Mouse (Mus musculus): Measurements from ENCODE around the gene Il3.
"Not testable (repeated sequence)": the region's sequence is repeated elsewhere in the genome, so short reads cannot be mapped to it uniquely, and the experiment has no call there.

Il3 gene

DNA sequence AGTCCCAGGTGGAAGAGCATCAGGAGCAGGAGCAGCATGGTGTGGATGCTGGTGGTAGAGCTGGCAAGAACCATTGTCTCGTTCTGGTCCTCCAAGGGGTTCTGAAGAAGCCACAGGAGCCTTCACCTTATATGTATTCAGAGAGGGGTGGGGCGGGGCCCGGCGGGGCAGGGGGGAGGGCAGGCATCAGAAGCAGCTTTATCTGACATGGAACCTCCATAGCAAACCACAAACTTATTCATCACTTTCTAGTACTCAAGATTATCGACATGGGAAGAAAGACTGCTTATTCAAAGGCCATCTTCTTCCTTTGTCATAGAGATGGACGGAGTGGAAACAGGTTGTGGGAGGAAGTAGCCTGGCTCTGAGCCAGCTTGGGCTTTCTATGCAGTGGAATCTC, at the start of gene Il3:
Gene Il3 (minus strand): TSS at position 101 of the 400 bp plus-strand sequence.
- DNase-seq, result no peak

DNA sequence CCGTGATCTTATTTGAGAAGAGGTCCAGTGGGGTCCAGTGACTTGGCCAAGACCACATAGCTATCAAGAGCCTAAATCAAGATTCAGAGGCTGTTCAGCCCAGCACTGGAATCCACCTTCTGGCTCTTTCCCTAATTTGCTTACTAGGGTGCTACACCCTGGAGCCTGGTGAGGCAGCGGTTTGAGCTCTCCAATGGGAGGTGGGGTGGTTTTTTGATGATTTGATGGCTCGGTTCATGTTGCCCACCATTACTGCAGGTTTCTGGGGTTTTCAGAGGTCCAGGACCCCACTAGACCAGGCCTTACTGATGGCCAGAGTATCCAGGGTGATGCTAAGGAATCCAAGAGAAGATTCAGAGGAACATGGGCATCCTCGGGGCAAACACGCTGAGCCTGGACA, 48.3 kb upstream of the Il3 start:
- DNase-seq, result no peak

DNA sequence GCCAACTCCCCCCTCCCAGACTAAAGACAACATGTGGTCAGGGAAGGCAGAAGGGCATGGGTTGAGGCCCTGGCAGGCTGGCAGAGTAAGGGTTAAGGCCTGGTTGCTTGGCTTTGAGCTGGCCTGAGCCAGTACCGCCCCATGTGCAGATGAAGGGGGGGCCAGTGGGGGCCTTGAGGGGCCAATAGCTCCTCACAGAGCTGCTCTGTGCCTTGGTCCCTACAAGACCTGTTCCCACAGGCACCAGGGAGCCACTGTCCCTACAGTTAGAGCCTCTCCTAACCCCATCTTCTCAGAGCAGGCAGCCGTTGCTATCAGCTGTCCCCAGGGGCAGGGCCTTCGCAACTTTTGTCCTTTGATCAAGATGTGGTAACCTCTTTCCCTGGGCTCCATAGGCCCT, 47.7 kb upstream of the Il3 start:
- peak in 1 of 2 experiments; percentile 50 for DNase-seq

DNA sequence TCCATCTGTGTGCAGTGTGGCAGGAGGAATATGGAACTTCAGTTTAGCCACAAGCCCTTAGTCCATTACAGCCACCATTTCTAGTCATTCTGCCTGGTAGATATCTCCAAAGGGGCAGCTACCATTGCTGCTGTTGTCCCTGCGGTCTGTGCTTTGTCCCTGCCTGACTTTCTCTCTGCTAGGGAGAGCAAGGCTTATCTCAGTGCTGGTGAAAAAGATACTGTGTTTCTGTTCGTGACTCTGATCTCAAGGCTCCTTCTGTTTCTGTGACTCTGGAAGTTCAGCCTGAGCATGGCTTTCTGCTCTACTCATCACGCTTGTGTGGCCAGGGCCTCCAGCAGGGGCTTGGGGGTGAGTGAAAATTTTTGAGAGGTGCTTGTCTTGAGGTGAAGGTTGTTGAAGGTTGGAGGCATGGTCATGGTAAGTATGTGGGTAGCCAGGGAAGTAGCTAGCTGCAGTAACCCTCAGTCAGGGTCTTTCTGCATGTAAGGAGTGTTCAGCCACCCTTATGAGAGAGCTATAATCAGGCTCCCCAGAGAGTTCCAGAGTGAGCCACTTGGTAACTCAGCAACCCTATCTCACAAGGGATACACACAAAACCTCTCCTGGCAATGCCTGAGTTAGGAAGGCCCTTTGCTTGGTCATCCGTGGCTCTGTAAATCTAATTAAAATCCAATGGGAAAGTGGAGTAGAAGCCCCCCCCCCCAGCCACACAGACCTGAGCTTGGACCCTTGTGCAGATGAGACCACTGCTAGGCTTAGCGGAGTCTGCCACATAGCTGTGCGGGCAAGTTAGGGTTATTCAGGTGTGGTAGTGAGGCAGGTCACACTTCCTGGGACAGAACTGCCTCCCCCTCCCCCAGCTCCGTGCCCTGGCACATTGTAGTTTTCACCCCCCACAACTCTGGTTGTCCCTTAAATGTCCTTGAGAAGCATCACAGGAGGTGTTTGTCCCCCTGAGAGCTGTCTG, 46.6 kb upstream of the Il3 start:
- DNase-seq, result no peak

DNA sequence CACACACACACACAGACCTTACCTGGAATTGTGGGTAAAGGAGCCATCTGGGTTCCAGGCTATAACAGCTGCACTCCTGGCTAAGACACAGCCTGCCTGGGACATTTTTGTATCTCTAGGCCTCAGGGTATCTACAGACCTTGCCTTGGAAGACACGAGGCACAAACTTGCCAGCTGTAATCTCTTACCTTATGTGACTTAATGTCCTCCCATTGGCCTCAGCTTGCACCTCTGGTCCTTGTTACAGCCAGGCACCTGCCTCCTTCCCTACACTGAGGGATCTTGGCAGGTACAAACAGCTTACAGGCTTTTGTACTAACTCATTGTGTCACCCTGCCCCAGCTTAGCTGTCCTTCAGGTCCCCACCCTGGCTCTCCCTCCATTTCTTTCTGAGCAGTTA, 45.5 kb upstream of the Il3 start:
- no peak for DNase-seq

DNA sequence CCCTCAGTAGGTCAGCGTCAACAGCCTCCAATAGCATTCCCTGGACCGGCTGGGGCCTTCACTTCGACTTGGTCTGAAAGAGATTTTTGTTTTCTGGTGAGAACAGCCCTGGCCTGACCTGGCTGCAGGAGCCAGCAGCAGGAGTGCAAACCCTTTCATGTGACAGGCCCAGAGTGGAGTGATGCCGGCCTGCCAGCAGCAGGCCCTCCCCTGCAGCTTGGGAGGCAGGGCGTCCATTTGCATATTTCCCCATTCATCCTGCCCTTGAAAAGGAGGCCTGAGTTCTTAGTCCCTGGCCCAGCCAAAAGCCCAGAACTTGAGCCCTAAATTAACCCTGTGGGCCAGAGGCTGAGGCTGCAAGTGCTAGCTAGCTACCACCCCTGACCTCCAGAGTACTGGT, 44.9 kb upstream of the Il3 start:
- DNase-seq, result peak in 1 of 2 experiments; percentile 22

DNA sequence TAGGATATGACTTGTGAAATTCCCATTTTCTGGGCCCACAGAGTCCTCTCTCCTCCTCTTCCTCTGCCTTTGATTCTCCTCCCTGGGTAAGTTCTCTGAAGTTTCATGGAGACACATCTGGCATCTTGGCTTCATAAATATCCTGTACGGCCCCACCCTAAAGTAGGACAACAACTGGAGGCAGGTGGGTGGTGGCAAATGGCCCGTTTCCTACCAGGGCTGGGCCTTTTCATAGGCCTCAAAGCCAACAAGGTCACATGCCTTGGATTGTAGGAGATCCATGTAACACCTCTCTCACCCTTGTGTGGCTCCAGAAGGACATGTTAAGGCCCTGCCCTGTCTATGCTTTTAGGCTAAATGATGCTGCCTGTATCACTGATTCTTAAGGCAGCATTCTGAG, 43.5 kb upstream of the Il3 start:
- no peak for DNase-seq

DNA sequence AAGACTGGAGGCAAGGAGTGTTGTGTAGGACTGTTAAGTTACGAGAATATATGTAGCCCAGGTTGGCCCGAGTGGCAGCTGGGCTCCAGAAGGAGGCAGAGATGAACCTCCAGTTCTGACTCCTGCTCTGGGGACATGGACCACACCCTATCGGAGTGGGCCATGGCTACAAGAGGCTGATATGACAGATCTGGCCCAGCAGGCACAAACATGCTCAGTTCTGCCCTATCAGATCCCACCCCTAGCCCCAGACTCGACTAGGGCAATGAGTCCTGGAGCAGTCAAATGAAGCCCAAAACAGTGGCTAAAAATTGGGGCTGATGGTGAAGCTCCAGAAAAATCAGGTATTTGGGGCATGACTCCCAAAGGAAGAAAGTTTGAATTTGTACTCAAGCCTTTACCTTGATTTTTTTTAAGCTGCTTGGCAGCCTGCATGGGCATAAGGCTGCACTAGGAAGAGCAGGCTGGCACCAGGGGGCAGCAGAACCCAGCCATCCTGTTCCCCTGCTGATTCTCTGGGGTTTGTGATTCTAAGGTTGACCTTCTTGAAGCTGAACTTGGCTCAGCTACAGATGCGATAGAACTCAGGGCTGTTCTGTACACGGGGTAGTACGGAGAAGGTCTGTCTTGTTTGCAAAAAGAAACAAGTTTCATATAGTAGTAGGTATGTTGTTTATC, 40.2 kb upstream of the Il3 start:
- peak; percentile 59 to 68 for DNase-seq

DNA sequence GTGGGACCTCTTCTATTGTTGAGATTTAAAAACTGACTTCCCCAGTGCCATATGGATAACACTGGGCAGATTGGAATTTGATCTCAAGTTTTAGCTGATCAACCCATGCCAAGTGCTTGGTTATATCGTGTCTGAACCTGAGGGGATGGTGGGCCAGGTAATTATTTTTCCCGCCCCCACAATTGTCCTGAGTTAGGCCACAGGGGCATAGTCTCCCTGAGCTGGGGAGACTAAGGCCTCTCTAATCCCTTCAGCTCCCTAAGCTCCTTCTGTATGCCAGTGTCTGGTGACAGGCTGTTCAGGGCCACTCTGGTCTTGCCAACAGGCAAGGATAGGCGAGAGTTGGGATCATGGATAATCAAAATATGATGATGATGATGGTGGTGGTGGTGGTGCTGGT, 38.3 kb upstream of the Il3 start:
- DNase-seq, result no peak

DNA sequence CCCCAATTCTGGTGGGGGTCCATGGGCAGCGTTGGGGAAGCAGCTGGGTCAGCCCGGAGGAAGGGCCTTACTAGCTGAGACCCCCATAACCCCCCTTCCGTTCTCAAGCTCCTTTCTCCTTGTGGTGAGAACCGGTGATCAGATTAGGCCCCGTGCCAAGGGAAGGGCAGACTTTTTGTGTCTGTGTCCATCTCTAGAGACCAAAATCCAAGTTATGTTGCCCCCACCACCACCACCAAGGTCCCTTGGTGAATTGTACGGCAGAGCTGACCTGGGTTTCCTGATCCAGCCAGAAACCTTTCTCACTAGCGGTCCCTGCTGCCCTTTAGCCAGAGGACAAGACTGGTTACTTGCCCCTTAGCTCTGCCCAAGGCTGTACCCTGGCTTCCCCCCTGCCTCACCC, 37.4 kb upstream of the Il3 start:
- DNase-seq, result peak; percentile 66 to 80

DNA sequence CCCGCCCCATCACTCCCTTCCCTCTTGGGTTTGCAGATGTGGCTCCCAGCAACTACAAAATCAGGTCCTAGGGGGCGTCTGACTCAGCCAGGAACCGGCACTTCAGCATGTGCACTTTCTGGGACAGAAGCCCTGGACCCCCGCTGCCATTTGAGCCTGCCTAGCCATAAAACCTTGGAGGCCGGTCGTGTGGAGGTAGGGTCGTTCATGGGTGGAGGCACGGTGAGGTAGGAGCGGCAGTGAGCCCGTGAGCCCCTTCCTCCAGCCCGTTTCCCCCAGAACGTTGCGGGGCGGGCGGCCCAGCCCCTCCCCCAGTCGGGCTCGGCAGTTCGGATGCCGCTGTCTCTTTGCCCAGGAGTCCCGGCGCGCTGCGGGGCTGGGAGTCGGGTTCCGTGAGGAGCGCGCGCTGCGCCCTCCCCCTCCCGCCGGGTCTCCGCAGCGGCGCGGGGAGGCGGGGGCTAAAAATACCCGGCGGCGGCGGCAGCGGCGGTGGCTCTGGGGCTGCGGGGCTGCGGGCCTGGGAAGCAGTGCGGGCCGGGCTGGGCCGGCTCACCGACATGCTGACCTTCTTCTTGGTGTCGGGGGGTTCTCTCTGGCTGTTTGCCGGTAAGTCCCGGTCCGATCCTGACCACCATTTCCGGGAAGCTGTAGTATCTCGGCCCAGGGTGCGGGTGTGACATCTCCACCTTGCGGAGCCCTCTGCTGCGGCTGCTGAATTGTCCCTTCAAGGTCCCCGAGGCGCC, 36.8 kb upstream of the Il3 start, which contains the start of gene Acsl6:
Gene Acsl6 (plus strand): TSS at position 71 of the 743 bp plus-strand sequence.
- DNase-seq, result peak; percentile 74 to 82

DNA sequence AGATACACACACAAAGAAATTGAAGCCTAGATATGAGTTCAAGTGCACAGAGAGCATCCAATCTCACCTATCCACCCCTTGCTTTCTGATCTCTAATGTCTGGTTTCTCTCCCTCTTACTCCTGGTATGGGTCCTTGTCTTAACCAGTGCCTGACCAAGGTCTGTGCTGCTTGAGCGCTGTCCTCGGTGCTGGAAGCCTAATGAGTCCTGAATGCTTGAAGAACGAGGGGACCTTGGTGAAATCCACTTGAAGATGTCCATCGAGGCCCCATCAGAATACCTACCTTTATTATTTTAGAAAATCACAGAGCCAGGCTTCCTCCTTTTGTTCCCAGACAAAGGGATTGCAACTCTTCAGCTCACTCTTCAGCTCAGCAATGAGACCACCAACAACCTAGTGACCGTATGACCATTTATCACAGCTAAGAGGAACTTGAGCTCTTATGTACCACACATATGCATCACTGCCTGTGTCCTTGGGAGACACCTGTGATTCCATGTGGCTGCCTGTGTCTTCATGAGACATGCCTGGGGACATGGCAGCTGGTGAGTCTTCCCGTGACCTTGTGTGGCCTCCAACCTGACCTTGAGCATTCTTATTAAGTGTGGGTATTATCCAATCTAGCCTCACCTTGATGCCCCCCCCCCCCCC, 36.1 kb upstream of the Il3 start:
- no peak for DNase-seq

DNA sequence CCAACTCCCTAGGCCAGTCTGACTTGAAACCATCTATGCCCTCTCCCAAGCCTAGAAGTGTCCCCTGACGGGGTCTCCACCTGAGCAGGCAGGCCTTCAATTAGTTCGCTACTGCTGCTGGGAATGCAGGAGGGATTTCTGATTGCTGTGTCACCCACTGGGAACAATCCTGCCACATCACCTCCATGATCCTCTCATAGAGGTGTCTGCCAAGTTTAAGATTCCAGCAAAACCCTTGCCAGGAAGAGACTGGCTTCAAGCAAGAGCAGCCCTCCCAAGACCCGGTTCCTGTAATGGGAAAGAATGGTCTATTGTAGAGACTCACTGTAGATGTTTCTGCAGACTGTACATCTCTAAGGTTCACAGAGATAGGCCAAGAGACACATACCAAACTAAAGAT, 35.5 kb upstream of the Il3 start:
- no peak for DNase-seq

DNA sequence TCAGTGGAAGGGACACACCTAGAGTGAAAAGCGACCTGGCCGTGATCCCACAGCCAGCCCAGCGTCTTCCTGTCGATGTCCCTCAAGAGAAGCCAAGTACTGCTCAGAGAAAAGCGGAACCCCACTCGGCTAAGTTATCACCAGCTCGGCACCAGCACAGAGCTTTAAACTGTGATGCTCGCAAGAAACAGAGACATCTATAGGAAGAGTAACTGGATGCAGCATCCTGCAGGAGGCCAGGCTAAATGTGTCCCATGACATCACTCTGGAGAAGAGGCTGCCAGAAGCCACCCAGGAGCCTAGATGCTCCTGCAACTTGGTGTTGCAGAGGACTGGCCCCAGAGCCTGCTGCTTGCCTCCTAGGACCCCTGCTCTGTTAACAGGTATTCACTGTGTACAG, 34.9 kb upstream of the Il3 start:
- peak in 1 of 2 experiments; percentile 40 for DNase-seq

DNA sequence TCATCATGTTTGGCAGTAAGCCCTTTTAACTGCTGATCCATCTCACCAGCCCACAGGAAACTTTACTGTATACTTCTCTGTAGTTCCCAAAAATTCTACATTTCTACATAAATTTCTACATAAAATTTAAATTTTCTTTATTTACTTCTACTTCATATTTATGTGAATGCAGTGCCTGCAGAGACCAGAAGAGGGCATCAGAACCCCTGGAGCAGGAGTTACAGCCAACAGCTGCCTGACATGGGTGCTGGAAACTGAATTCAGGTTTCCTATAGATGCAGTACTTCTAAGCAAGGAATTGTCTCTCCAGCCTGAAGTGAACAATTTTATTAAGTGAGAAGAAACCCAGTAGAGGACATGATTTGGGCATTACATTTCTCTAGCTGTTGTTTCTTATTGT, 31.7 kb upstream of the Il3 start:
- DNase-seq, result no peak

DNA sequence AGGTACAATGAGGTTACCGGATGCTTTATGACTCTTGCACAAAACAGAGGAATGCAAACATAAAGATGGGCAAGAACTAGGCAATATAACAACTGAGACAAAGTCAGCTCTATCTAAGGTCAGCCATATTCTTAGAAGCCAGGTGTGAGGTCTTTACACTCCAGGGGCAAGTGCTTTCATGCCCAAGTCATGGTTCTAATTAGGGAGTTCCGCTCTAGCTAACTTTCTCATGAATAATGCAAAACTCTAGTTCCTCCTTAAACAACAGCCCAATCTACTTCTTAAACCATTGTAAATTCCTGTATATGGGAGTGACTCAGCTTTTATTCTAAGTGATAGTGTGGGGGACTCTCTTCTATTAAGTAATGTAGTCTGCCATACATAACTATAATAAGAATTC, 30.4 kb upstream of the Il3 start:
- DNase-seq, result not testable (repeated sequence)

DNA sequence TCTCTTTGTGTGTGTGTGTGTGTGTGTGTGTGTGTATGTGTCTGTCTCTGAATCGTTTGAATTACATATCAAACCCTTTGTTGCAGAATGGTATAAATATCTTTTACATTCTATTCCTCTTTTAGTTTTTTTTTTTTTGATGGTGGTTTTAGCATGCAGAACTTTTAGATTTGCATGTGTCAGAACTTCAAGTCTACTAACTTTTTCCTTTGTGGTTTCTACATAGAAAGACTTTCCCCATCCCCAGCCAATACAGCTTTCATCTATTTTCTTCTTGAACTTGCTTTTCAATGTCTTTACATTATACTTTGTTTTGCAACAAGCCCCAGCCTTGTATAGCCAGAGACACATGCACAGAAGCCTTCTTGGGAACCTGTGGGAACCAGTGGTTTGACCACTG, 29.7 kb upstream of the Il3 start:
- no peak for DNase-seq

DNA sequence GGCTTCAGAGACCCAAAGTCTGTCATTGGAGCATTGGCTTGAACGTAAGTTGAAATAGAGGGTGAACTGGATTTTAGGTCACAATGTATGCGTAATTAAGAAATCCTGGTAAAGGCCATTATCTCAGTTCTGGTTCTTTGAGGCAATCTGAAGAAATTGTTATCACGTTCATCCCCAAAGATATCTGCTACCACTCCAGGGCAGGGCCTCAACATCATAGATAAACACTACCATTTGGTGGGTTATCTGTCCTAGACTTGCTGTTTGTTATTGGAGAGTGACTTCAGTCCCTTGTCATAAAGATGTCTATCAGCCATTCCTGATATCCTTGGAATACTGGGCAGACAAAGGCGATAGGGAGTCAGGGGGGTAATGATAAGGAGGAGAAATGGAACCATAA, 28.9 kb upstream of the Il3 start:
- no peak for DNase-seq

DNA sequence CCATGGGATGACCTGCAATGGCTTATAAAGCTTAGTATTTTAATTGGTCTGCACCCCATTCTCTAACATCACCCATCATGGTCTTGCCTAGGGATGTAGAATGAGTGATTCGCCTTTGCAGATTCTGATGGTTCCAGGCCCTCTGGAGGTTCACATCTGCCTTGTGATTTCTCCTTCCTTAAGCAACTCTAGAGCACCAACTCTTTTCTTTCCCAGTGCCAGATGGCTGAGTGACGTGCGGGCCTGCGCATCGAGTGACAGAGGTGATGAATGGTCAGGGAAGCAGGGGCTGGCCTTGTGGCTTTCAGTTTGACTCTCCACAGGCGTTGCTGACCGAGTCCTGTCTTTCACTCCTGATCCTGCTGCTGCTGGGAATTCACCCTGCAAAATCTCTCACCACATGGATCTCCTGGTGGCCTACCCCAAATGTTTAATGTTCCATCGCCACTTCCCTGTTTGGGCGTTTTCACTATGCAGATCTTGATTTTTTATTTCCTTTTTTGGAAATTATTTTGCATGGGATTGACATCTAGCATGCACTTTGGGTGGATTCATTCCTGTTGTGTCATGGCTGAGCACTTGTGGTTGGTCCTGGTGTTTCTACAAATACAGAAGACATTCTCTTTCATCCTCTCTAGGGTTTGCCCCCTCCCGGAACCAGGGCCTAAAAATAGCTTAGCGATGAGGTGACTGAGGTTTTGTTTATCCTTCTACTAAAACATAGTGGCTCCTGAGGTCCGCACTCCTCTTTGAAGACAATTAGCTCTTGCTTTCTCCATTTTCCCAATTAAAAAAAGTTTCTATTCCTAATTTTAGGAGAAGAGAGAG, 27.1 kb upstream of the Il3 start:
- no peak for DNase-seq

DNA sequence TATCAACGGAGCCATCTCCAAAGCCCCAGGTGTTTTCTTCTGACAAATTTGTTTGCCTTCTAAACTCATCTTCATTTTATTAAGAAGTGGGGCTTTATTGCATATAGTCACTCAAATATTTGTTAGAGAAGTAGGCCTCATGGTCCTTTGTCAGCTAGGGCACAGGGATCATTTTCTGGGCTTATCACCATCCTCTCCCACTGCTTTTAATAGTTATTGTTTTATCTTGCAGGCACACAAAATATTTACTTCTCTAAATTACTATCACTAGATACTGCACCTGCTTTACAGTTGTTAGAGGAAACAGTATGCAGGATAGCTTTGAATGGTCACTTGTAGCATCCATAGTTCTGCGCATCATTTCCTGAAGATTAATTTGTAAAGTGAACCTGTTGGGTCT, 25.1 kb upstream of the Il3 start:
- no peak for DNase-seq

DNA sequence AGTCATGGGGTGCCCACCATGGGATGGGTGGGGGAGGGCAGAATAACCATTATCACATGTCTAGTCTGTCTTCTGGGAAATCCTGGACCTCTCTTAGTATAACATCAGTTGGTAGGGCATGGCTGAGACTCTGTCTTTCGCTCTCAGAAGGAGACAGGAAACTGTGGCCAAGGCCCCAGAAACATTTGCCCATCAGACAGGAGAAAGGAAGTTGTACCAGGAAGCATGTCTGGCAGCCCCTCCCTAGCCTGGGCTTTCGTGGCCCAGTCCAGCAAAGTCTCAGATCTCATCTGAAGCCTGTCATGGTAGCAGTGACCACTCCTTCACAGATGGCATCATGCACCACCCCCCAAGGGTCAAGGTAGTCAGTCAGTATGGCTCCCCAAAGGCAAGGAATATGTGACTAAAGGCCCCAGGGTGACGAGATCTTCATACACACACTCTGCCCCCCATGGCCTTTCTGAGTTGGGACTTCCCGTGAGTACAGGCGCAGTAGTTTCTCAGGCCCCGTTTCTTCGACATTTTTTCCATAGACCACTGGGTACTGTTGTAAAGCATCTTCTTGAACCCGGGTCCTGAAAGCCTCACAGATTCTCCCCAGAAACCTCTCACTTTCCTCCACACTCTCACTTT, 20.9 kb upstream of the Il3 start:
- DNase-seq, result no peak

Data from cerebellum, postnatal 14 days (tissue).